Mouse (Mus musculus): ENCODE data around the gene Spata13.

Spata13 gene

DNA sequence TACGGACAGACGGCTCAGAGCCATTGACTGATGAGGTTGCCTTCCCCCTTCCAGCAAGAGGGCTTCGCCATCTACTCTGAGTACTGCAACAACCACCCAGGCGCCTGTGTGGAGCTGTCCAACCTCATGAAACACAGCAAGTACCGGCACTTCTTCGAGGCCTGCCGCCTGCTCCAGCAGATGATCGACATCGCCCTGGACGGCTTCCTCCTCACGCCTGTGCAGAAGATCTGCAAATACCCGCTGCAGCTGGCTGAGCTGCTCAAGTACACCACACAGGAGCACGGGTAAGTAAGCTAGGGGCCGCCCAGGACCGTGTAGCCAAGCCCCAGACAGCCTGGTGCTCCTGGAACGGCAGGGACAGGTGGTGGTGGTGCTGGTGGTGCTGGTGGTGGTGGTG, 117.8 kb downstream of the Spata13 start:
- DNase-seq (ENCODE audit: low spot score) = no peak

DNA sequence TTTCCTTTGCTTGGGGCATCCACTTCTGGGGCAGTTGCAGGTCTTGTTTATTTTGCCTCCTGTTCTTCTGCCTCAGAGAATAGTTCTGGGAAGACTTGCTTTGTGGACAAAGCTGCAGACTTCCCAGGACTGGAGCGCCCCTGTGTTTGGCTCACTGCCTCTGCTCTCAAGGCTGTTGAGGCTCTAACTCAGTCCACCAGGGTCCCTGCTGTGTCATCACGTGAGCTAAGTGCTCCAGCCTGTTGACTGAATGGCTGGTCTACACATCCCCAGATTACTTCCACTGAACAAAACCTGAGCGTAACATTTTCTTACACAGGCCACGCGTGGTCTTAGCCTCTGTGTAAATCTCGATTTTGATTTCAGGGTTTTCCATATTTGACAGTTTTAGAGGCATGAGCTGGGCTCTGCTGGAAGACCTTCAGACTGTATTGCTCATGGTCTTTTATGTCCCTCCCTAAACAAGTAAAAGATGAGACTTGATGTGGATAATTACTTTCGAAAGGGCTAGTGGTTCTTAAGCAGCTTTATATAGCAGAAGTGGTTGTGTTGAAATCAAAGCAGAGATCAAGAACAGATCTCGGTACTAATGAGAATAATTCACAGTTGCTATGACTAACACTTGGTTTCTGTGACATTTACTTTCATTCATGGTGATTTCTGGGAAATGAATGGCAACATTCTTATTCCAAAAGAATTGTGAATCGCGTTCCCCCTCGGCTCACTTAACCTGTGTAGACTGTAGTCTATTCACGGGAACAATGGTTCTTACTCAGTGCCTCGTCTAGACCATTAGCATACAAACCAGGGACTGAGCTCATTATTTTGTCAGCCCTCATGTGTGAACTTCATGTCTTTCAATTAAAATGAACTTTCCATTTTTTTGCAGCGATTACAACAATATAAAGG, 119.3 kb downstream of the Spata13 start:
- DNase-seq (ENCODE audit: low spot score) = no peak

DNA sequence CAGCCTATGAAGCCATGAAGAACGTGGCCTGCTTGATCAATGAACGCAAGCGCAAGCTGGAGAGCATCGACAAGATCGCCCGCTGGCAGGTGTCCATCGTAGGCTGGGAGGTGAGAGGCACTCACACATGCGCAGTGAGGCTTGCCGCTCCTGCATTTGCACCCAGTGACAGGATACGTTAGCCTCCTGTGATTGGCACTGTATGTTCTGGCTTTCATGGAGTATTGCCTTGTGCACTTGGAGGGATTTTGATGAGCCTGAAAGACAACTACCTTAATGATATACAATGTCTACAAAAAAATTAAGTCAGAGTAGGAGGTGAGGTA, 120.0 kb downstream of the Spata13 start:
- no peak for DNase-seq (ENCODE audit: low spot score)

DNA sequence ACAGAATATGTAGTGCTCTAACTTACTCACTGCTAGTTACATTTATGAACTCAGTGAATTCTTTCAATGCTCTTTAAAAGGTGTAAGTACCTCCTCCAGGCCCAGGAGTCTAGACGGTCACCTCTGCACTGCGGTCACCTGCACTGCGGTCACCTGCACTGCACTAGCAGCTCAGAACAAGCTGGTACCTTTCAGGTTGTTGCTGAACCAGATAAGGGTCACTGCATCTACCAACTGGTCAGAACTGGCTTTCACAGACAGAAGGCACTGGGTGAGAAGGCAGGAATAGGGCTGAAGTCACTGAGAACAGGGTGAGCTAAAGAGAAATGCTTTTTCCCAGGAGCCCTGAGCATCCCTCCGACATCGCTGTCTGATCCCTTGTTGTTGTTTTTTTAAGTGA, 120.9 kb downstream of the Spata13 start:
- DNase-seq (ENCODE audit: low spot score) = no peak

DNA sequence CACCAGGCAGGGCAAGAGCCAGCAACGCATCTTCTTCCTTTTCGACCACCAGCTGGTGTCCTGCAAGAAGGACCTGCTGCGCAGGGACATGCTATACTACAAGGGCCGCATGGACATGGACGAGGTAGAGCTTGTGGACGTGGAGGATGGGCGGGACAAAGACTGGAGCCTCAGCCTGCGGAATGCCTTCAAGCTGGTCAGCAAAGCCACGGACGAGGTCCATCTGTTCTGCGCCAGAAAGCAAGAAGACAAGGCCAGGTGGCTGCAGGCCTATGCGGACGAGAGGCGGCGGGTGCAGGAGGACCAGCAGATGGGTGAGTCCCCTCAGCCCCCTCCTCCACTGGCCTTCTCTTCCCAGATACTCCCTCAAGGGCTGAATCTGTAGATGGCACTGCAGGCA, 122.5 kb downstream of the Spata13 start:
- DNase-seq (ENCODE audit: low spot score) = no peak

DNA sequence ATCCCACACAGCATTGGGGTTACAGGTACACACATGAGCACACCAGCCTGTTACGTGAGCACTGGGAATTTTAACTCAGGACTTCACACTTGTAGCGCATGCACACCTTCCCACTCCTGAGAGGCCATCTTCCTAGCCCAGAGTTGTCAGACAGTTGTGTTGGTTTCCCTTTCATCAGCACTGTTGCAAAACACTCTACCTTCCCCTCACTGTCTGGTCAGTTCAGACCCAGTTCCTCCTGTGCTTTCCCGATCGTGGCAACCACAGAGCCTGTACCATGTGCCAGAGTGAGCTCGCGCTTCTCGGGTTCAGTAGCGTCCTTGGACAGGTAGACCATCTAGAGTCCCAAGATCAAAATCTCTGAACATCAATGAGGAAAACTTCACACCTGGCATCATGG, 123.5 kb downstream of the Spata13 start:
- DNase-seq (ENCODE audit: low spot score) = no peak

DNA sequence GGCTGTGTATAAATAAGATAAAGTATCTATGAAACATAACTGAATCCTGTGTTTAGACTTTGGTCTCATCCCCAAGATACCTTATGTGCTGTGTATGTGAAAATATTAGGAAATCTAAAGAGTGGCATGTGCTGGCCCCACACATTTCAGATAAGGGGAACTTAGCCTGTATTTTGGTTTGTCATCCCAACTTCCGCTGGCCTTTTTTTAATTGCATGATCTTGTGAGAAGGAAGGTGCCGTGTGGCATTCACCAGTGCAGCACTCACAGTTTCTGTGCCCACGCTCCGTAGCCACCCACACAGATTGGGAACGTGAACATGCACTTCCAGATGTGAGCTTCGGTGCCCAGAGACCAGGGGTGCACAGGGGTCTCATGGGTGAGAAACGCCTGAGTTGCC, 123.9 kb downstream of the Spata13 start:
- DNase-seq (ENCODE audit: low spot score) = no peak

DNA sequence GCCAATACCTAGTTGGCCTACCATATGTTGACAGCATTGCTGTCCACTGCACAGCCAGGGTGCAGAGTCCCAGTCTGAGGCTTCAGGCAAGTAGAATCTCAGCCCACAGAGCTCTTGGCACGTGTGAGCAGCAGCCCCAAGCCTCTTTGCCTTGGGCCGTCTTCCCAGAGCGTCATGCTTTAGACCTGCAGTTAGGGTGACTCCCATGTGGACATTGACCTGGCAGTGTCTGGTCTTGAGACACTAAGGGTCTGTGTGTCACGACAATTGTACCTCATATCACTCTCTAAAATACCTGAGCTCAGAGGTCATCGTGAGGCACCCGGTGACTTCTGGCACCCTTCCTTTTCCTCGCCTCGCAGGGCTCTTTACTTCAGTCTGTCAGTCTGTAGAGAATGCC, 125.3 kb downstream of the Spata13 start:
- no peak for DNase-seq (ENCODE audit: low spot score)

DNA sequence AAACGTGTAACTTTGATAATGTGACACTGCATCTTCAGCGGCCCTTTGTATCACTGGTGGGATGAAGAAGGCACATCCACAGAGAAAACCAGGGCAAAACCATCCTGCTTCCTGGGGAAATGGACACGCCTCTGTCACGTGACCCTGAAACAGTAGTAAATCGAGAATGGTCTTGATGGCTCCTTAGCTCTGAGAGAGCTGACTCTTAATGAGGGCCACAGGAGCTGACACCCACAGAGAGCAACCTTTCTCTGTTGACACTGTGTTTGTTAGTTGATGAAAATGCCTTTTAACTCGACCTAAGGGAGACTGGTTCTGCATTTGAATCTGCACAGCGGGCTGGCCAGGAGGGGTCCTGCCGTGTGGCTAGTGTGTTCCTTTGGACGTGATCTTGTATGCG, 128.0 kb downstream of the Spata13 start:
- DNase-seq (ENCODE audit: low spot score) = no peak

DNA sequence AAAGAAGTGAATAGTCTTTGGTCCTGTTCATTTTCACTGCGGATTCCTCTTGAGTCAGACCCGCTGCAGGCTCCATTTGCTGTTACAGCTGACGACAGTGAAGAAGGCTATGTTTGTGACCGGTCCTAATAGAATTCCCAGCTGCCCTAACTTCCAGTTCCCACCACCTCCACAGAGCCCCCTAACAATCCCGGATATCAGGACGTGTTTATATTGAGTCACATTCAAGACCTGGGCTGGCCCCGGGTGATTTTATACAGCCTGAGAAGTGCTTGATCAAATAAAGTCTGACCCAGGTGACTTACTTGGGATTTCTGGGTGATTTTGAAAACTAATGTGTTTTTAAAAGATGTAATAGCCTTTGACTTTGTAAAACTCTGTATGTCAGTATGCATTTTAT, 129.0 kb downstream of the Spata13 start:
- no peak for DNase-seq (ENCODE audit: low spot score)

DNA sequence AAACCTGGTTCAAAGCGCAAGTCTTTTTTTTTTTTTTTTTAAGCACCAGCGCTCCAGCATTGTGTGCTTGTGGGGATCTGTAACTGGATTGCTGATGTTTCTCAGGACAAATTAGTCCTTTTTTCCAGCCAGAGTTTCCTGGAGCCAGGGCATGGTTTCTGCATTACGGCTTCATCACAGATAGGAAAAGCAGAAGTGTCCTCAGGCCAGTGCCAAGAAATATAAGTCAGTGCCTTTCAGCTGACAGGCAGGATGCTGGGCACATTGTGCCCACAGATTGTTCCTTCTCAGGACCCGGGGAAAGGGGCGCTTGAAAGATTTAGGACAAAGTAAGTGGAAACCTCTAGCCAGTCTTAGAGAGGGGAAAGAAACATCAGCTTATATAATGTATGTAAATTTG, 129.9 kb downstream of the Spata13 start:
- no peak for DNase-seq (ENCODE audit: low spot score)

DNA sequence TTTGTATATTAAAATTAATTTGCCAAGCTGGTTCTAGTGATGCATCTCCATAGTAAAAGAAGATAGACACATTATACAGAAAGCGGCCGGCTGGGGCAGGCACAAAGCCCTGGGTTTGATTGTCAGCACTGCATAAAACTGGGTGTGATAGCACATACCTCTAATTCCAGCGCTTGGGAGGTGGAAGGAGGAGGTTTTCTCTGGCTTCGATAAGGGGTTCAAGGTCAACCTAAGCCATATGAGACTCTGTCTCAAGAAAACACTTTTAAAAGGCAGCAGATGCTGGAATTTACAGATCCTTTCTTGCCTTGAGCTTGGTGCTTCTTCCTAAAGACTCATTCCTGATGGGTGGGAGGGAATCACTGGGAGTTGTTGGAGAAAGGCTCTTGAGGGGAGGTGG, 130.7 kb downstream of the Spata13 start:
- DNase-seq (ENCODE audit: low spot score) = no peak

DNA sequence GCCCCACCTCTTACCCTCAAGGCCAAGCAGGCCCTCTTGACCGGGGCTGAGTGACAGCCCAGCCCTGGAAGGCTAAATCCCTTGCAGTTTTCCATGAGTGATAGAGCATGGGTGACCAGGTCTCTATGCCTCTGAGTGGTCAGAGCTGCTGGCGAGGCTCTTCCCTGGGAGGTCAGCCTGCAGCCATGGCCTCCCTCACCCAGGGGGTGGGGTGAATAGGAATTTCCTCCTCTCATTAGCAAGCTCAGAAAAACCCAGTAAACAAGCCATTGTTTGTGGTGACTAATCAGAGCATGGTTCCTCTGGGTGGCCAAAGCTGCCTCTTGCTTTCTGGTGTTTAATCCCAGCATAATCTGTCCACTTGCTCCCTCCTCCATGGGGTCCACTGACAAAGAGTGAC, 131.2 kb downstream of the Spata13 start:
- no peak for DNase-seq (ENCODE audit: low spot score)

DNA sequence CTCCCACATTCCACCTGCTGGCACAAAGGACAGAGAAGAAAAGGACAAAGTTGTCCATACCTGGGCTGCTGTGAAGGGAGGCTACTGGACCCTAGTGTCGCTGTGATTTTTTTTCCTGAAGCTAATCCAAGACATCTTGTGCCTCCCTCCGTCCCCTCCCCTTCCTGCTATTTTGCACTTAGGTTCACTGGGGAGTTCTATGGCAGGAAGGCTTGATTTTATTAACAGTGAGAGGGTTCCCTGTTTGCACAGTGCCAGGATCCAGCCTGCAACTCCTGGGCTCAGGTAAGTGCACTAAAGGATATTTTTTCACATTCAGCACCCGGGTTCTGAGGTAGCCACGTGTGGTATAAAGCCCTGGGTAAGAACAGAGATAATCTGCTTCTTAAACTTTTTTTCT, 134.1 kb downstream of the Spata13 start, which contains the start of gene C1qtnf9:
Gene C1qtnf9 (plus strand): TSS at position 251 of the 400 bp plus-strand sequence.
- DNase-seq (ENCODE audit: low spot score) = no peak

DNA sequence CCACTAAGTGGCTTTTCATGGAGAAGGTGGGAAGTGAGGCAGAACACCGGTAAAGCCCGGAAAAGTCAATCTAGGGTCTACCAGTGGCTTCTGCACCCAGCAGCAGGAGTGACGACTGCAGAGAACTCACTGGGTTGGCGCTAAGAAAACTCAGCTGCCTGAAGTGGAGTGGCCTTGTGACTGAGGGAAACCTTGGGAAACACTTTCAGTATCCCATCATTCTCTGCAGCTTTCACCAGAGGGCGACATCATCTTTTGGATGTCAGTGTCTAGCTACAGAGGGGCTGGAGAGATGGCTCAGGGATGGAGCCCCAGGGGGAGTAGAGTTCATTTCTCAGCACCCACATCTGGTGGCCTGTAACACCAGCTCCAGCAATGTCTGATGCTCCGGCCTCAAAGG, 135.5 kb downstream of the Spata13 start:
- no peak for DNase-seq (ENCODE audit: low spot score)

DNA sequence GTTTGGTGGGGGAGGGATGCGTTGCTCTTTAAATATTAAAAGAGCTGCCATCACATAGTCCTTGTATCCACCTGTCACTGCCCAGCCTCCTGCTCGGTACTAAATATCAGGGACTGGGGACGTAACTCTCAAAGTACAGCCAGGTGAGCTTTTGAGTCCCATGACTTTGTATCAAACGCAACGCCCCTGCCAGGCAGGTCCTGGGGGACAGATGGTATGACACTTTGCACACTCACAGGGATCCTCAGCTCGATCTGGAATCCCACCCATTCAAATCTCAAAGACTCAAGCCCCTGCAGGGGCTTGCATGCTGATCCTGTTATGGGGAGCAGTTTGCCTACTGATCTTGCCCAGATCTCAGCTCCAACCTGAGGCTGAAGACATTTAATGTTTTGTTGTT, 136.8 kb downstream of the Spata13 start:
- no peak for DNase-seq (ENCODE audit: low spot score)

DNA sequence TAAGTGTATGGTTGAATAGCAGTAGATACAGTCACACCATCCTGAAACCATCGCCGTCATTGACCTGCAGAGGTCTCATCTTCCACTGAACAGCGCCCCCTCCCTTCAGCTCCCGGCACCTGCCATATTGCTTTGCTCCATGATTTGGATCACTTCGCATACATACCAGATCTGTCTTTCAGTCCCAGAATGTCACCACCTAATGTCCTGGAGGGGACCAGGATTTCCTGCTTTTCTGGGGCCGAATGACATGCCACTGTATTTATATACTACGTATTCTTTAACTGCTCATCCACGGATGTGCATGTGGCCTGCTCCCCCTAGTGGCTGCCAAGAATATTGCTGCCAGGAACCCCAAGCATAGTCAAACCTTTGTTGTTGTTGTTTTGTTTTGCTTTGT, 137.3 kb downstream of the Spata13 start:
- peak; percentile 44 for DNase-seq (ENCODE audit: low spot score)

DNA sequence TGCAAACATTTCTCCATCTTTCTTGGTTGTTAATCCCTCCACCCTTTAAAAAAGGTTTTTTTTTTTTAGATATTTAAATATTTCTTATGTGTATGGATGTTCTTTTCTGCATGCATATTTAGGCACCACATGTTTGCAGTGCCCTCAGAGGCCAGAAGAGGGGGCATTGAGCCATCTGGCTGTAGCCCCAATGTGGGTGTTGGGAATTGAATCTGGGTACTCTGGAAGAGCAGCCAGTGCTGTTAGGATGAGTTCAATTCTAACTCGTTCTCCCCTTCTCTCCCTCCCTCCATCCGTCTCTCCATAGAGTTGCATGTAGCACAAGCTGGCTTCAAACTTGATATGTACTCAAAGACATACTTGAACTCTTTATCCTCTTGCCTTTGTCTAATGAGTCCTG, 139.7 kb downstream of the Spata13 start:
- no peak for DNase-seq (ENCODE audit: low spot score)

DNA sequence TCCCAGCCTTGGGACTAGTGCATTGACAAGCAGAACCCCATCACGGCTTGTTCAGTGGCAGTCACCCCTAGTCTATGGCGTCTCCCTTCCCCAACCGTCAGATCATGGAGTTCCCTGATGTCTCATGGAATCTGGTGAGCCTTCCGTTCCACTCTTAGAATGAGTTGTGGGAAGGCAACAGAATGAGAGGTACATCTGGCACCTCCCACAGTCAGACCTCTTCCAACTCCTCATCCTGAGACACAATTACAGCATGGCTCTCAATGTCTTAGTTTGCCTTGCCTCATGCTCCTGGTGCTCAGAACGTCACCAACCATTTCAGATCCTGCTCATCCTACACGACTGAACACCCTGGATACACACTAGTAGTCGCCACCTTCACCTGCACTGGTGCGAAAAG, 142.7 kb downstream of the Spata13 start:
- no peak for DNase-seq (ENCODE audit: low spot score)

DNA sequence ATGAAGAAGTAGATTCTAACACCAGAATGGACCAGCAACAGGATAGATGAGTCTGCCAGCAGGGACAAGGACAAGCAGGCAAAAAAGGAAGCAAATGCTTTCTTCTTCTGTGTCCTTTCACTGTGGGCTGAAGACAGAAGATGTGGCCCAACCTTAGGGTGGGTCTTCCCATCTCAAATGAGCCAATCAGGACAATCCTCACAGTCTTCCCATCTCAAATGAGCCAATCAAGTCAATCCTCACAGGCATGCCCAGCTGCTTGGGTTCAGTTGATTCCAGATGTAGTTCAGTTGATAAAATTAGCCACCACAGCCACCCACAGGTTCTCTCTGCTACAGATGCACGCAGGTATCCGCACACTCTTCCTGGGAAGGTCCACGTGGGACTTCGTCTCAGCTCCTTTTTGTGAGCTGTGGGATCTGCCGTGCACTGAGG, 143.7 kb downstream of the Spata13 start:
- no peak for DNase-seq (ENCODE audit: low spot score)

DNA sequence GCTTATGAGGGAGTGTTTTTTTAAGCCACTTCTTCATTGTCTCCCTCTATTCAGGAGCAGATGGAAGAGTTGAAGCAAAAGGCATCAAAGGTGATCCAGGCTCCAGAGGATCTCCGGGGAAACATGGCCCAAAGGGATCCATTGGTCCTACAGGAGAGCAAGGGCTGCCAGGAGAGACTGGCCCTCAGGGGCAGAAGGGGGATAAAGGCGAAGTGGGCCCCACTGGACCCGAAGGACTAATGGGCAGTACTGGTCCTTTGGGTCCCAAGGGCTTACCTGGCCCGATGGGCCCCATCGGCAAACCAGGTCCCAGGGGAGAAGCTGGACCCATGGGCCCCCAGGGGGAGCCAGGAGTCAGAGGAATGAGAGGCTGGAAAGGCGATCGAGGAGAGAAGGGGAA, 145.4 kb downstream of the Spata13 start:
- no peak for DNase-seq (ENCODE audit: low spot score)

DNA sequence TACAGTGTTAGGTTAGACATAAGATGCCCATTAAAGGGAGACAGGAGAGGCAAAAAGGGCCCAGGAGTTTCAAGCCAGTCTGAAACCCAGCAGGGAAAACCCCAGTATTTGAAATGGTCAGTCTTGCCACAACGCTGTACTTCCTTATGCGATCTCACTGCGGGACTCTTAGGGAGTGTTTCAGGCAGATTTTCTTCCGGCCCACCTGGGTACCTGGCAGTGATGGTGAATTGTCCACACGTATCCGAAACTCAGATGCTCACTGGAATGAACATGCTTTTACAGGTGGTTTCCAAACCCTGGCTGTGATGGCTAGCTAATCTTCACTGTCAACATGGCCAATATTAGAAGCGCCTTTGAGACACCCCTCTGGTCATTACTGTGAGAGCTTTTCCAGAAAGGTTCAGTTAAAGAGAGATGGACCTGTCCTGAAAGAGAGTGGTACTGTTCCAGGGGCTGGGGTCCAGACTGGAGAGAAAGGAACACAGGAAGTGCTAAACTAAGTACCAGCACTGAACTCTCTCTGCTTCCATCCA, 148.4 kb downstream of the Spata13 start:
- DNase-seq (ENCODE audit: low spot score) = no peak

DNA sequence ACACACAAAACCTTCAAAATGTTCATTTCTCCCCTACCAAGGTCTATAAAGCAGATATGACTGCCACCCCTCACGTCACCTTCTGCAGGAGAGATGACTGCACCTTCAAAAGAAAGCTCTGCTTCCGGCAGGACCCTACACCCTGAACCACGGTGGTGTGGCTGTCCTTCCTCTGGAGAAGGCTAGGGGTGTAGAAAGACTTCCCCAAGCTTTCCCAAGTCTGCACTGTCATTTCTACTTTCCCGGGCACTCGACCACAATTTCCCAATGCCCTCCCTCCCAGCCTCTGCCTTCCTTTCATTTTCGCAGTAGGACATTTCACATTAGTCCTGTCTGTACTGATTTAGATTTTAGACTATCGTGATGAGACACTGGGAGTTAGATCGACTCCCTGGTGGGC, 149.4 kb downstream of the Spata13 start:
- no peak for DNase-seq (ENCODE audit: low spot score)
